Mouse (Mus musculus) CH12.LX (cell line): ENCODE results near the gene Zscan5b.

Experiments used
- CTCF ChIP-seq, 2 experiments: IDR thresholded peaks in 1 of 2; conservative IDR thresholded peaks in 1 of 2; 2 replicates each; pipeline ENCODE4 v1.5.1; 2011 to 2012; ENCODE audit warnings: low read depth in 2 of 2, low read length in 2 of 2, improper control_type of control experiment in 1 of 2, inconsistent platforms in 1 of 2, mild to moderate bottlenecking in 1 of 2, moderate library complexity in 1 of 2
- EP300 ChIP-seq: IDR thresholded peaks from 2 replicates; pipeline ENCODE4 v1.6.1; 2011; ENCODE audit warnings: low read length, improper control_type of control experiment
- MAFK ChIP-seq: IDR thresholded peaks from 2 replicates; pipeline ENCODE4 v1.6.1; 2011; ENCODE audit warnings: low read length, improper control_type of control experiment; ENCODE audit not compliant: insufficient replicate concordance
- NELFE ChIP-seq: IDR thresholded peaks from 2 replicates; pipeline ENCODE4 v1.6.1; 2011; ENCODE audit warnings: low read depth, low read length, improper control_type of control experiment
- NRF1 ChIP-seq: IDR thresholded peaks from 2 replicates; pipeline ENCODE4 v1.6.1; 2014; ENCODE audit warnings: low read depth, mild to moderate bottlenecking, inconsistent platforms, low read length, improper control_type of control experiment, moderate library complexity
- POLR2A ChIP-seq: IDR thresholded peaks from 2 replicates; pipeline ENCODE4 v1.6.1; 2011; ENCODE audit warnings: low read depth, mild to moderate bottlenecking, improper control_type of control experiment, low read length
- RAD21 ChIP-seq: IDR thresholded peaks from 2 replicates; pipeline ENCODE4 v1.6.1; 2011; ENCODE audit warnings: low read depth, mild to moderate bottlenecking, low read length, improper control_type of control experiment, moderate library complexity
- ZKSCAN1 ChIP-seq: IDR thresholded peaks from 2 replicates; pipeline ENCODE4 v1.6.1; 2012; ENCODE audit warnings: low read depth, inconsistent platforms, low read length, improper control_type of control experiment, borderline replicate concordance

GRCm38 (mm10) chr7:6244361-6245292 lies 22.5 kb downstream of the Zscan5b start:
- TF ChIP-seq EP300 (no peak), ZKSCAN1 (no peak), POLR2A (no peak), NRF1 (no peak), MAFK (no peak), CTCF (conservative IDR thresholded peaks at IDR 0.05 in 1 of 2, IDR thresholded peaks at IDR 0.05 in 1 of 2; ENCODE audit: low read depth in 2 of 2, low read length in 2 of 2) (no peak), RAD21 (no peak), NELFE (no peak)
